Comparison of ENCODE assay signal across 19 mouse cellular contexts in genomic region chr15:90542126-90542525, GRCm38 (mm10).
"Had no signal": no experiment of that assay in that cellular context is flagged by ENCODE, and none has a peak within 500 bp of the region (broad histone marks: within the 10 kb centered on the region; RNA-seq: fewer than 3 reads in every experiment).

No protein-coding gene starts in this region.

- DNase-seq: lung, adult 18-20 months; lung, embryonic 14.5 days; lung, postnatal 10 days; lung, postnatal 4 days; retina, postnatal 1 day; right cerebral cortex, adult 18-20 months; right cerebral cortex, postnatal 25 days; right cerebral cortex, postnatal 4 days; spleen, adult 18-20 months; thymus, adult 2 months; thymus, postnatal 25 days; thymus, postnatal 4 days had no signal

- ATAC-seq: midbrain, embryonic 13.5 days; midbrain, embryonic 16.5 days had no signal

- H3K27me3 ChIP-seq: midbrain, embryonic 13.5 days; neural tube, embryonic 13.5 days; neural tube, embryonic 15.5 days had no signal

- H3K27ac ChIP-seq: liver, embryonic 14.5 days; midbrain, embryonic 10.5 days; midbrain, embryonic 13.5 days; neural tube, embryonic 13.5 days; neural tube, embryonic 15.5 days had no signal

- H3K9ac ChIP-seq: liver, embryonic 14.5 days; lung, embryonic 14.5 days; midbrain, embryonic 13.5 days; neural tube, embryonic 13.5 days; neural tube, embryonic 15.5 days had no signal

- H3K4me1 ChIP-seq: midbrain, embryonic 10.5 days; midbrain, embryonic 13.5 days; neural tube, embryonic 13.5 days; neural tube, embryonic 15.5 days had no signal

- H3K9me3 ChIP-seq: midbrain, embryonic 10.5 days; midbrain, embryonic 13.5 days; neural tube, embryonic 13.5 days; neural tube, embryonic 15.5 days had no signal

- H3K4me3 ChIP-seq: midbrain, embryonic 10.5 days; midbrain, embryonic 13.5 days; myocyte; neural tube, embryonic 13.5 days; neural tube, embryonic 15.5 days had no signal

- H3K36me3 ChIP-seq: midbrain, embryonic 10.5 days; midbrain, embryonic 13.5 days; neural tube, embryonic 13.5 days; neural tube, embryonic 15.5 days had no signal

- H3K4me2 ChIP-seq: lung, embryonic 14.5 days; midbrain, embryonic 13.5 days; neural tube, embryonic 13.5 days; neural tube, embryonic 15.5 days had no signal
